Mouse (Mus musculus): ENCODE data around the gene Clca1. TPM values are rescaled to one million over a fixed set of nuclear protein-coding genes. Genes with fewer than 3 reads are reported as not detected.
"Not testable (repeated sequence)": the region's sequence is repeated elsewhere in the genome, so short reads cannot be mapped to it uniquely, and the experiment has no call there.

Clca1 gene
- 0.13 and 0.14 TPM in 2 replicates for polyA plus RNA-seq (2012; rRNA removed)

DNA sequence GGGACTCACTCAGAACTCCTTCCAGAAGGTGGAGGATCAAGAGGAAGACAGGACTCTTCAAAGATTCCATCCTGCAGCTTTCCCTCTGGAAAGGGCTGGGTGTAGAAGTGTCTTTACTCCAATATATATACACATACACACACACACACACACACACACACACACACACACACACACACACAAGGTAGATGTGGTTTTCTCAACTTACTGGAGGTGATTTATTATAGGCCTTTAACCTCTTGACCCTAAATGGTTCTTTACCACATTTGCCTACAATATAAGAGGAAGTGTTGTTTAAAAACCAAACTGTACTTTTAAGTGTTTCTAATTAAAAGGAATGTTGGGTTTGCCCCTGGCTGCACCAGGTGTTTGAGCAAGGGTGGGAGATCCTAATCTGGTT lies at the start of gene Clca1:
Gene Clca1, minus strand, starts transcription at position 101 of the 400 bp plus-strand sequence.
- no peaks in the 10 kb centered on the region for H3K27me3 ChIP-seq (ENCODE audit: control insufficient read depth, insufficient read depth, low read length)

GRCm38 (mm10) chr3:145080904-145081303 lies 48.3 kb upstream of the Clca1 start:
- H3K27ac ChIP-seq (ENCODE audit: control insufficient read depth, insufficient read depth, low read depth, low read length) = no peak overlapping the region
- H3K4me1 ChIP-seq (ENCODE audit: control insufficient read depth, insufficient read depth, low read length) = no peaks in the 10 kb centered on the region
- H3K36me3 ChIP-seq (ENCODE audit: control insufficient read depth, insufficient read depth, low read length) = no peaks in the 10 kb centered on the region
- no peaks in the 10 kb centered on the region for H3K27me3 ChIP-seq (ENCODE audit: control insufficient read depth, insufficient read depth, low read length)
- TF ChIP-seq CTCF (IDR thresholded peaks at IDR 0.05; ENCODE audit: control insufficient read depth, insufficient read depth, insufficient replicate concordance, low read depth, low read length) (no peak), POLR2A (IDR thresholded peaks at IDR 0.05; ENCODE audit: control insufficient read depth, low read depth, low read length) (no peak)
- H3K4me3 ChIP-seq (ENCODE audit: control insufficient read depth, low read depth, low read length) = no peak overlapping the region

More for the DNA sequence above, at the start of gene Clca1:
- no peaks in the 10 kb centered on the region for H3K36me3 ChIP-seq (ENCODE audit: control insufficient read depth, insufficient read depth, low read length)
- no peak within 1 kb of the TSS for H3K27ac ChIP-seq (ENCODE audit: control insufficient read depth, insufficient read depth, low read depth, low read length)
- no peaks in the 10 kb centered on the region for H3K4me1 ChIP-seq (ENCODE audit: control insufficient read depth, insufficient read depth, low read length)
- TF ChIP-seq POLR2A (IDR thresholded peaks at IDR 0.05; ENCODE audit: control insufficient read depth, low read depth, low read length) (no peak), CTCF (IDR thresholded peaks at IDR 0.05; ENCODE audit: control insufficient read depth, insufficient read depth, insufficient replicate concordance, low read depth, low read length) (no peak)
- H3K4me3 ChIP-seq (ENCODE audit: control insufficient read depth, low read depth, low read length) = no peak within 1 kb of the TSS

DNA sequence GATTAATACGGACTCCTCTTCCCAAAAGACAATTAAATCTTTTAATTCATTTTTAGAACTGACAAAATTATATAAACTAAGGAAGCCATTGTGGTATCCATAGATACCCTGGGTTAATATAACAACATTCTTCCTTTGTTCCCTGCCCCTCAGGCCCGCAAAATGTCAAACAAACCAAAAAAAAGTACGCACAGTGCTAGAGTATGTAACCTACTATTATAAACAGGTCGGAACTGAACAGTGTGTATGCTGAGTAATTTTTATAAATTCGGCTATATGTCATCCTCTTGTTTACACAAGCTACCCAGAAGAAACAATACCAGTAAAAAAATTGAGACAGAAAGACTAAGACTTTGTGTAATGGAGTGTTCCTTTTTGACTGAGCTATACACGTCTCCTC lies 45.8 kb upstream of the Clca1 start:
- Histone ChIP-seq H3K4me1 (ENCODE audit: control insufficient read depth, insufficient read depth, low read length) (no peaks in the 10 kb centered on the region), H3K36me3 (ENCODE audit: control insufficient read depth, insufficient read depth, low read length) (no peaks in the 10 kb centered on the region), H3K27me3 (ENCODE audit: control insufficient read depth, insufficient read depth, low read length) (no peaks in the 10 kb centered on the region), H3K4me3 (ENCODE audit: control insufficient read depth, low read depth, low read length) (no peak overlapping the region), H3K27ac (ENCODE audit: control insufficient read depth, insufficient read depth, low read depth, low read length) (no peak overlapping the region)
- TF ChIP-seq CTCF (IDR thresholded peaks at IDR 0.05; ENCODE audit: control insufficient read depth, insufficient read depth, insufficient replicate concordance, low read depth, low read length) = no peak
- no peak for TF ChIP-seq POLR2A (IDR thresholded peaks at IDR 0.05; ENCODE audit: control insufficient read depth, low read depth, low read length)

GRCm38 (mm10) chr3:145072339-145072738 lies 39.8 kb upstream of the Clca1 start:
- Histone ChIP-seq H3K4me3 (ENCODE audit: control insufficient read depth, low read depth, low read length) (no peak overlapping the region), H3K36me3 (ENCODE audit: control insufficient read depth, insufficient read depth, low read length) (no peaks in the 10 kb centered on the region), H3K27me3 (ENCODE audit: control insufficient read depth, insufficient read depth, low read length) (no peaks in the 10 kb centered on the region), H3K27ac (ENCODE audit: control insufficient read depth, insufficient read depth, low read depth, low read length) (no peak overlapping the region), H3K4me1 (ENCODE audit: control insufficient read depth, insufficient read depth, low read length) (no peaks in the 10 kb centered on the region)
- no peak for TF ChIP-seq CTCF (IDR thresholded peaks at IDR 0.05; ENCODE audit: control insufficient read depth, insufficient read depth, insufficient replicate concordance, low read depth, low read length)
- no peak for TF ChIP-seq POLR2A (IDR thresholded peaks at IDR 0.05; ENCODE audit: control insufficient read depth, low read depth, low read length)

DNA sequence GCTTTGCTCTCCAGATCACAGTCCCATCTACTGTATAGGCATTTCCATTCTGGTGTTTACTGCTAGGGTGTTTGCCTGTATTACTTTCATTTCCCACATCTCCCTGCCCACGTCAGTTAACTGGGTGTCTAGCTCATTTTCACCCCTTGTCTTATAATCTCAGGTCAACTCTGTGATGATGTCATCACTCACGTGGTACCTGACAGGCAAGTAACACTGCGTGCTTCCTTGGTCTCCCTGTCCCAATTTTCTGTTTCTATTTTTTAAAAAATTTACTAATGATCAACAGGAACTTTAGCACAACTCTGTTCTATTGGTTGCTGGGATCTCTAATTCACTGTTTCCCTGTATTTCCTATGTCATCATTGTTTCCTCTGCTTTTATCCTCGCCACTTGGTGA lies 36.4 kb upstream of the Clca1 start:
- Histone ChIP-seq H3K27ac (ENCODE audit: control insufficient read depth, insufficient read depth, low read depth, low read length) (no peak overlapping the region), H3K27me3 (ENCODE audit: control insufficient read depth, insufficient read depth, low read length) (no peaks in the 10 kb centered on the region), H3K4me1 (ENCODE audit: control insufficient read depth, insufficient read depth, low read length) (no peaks in the 10 kb centered on the region), H3K36me3 (ENCODE audit: control insufficient read depth, insufficient read depth, low read length) (no peaks in the 10 kb centered on the region), H3K4me3 (ENCODE audit: control insufficient read depth, low read depth, low read length) (no peak overlapping the region)
- TF ChIP-seq POLR2A (IDR thresholded peaks at IDR 0.05; ENCODE audit: control insufficient read depth, low read depth, low read length) = no peak
- no peak for TF ChIP-seq CTCF (IDR thresholded peaks at IDR 0.05; ENCODE audit: control insufficient read depth, insufficient read depth, insufficient replicate concordance, low read depth, low read length)

- not testable (repeated sequence) for H3K27ac ChIP-seq (ENCODE audit: control insufficient read depth, insufficient read depth, low read depth, low read length); H3K36me3 ChIP-seq (ENCODE audit: control insufficient read depth, insufficient read depth, low read length); H3K27me3 ChIP-seq (ENCODE audit: control insufficient read depth, insufficient read depth, low read length); H3K4me3 ChIP-seq (ENCODE audit: control insufficient read depth, low read depth, low read length); H3K4me1 ChIP-seq (ENCODE audit: control insufficient read depth, insufficient read depth, low read length)
Observed at GRCm38 (mm10) chr3:145055138-145055537, 22.6 kb upstream of the Clca1 start.

DNA sequence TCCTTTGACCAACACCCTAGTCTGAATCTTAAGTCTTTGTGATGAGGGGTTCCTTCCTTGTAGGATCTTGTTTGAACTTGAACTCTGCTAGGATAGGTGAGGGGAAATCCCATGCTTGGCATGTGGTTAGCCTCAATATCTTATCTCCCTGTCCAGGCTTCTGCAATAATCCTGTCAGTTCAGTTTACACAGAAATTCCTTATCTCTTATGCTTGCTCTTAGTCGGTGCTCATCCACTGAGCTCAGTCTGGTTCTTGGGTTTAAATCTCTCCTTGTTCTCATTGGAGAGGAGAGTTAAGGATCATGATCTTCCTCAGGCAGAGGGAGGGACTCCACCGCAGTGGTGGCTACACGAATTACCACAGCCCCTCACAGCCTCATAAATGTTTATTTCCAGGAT lies 17.2 kb upstream of the Clca1 start:
- Histone ChIP-seq H3K27ac (ENCODE audit: control insufficient read depth, insufficient read depth, low read depth, low read length) (no peak overlapping the region), H3K4me1 (ENCODE audit: control insufficient read depth, insufficient read depth, low read length) (no peaks in the 10 kb centered on the region), H3K36me3 (ENCODE audit: control insufficient read depth, insufficient read depth, low read length) (no peaks in the 10 kb centered on the region), H3K27me3 (ENCODE audit: control insufficient read depth, insufficient read depth, low read length) (no peaks in the 10 kb centered on the region), H3K4me3 (ENCODE audit: control insufficient read depth, low read depth, low read length) (no peak overlapping the region)
- no peak for TF ChIP-seq CTCF (IDR thresholded peaks at IDR 0.05; ENCODE audit: control insufficient read depth, insufficient read depth, insufficient replicate concordance, low read depth, low read length)
- no peak for TF ChIP-seq POLR2A (IDR thresholded peaks at IDR 0.05; ENCODE audit: control insufficient read depth, low read depth, low read length)

- Histone ChIP-seq H3K27me3 (ENCODE audit: control insufficient read depth, insufficient read depth, low read length) (no peaks in the 10 kb centered on the region), H3K36me3 (ENCODE audit: control insufficient read depth, insufficient read depth, low read length) (no peaks in the 10 kb centered on the region), H3K27ac (ENCODE audit: control insufficient read depth, insufficient read depth, low read depth, low read length) (no peak overlapping the region), H3K4me3 (ENCODE audit: control insufficient read depth, low read depth, low read length) (no peak overlapping the region), H3K4me1 (ENCODE audit: control insufficient read depth, insufficient read depth, low read length) (no peaks in the 10 kb centered on the region)
- no peak for TF ChIP-seq CTCF (IDR thresholded peaks at IDR 0.05; ENCODE audit: control insufficient read depth, insufficient read depth, insufficient replicate concordance, low read depth, low read length)
- no peak for TF ChIP-seq POLR2A (IDR thresholded peaks at IDR 0.05; ENCODE audit: control insufficient read depth, low read depth, low read length)
Observed at GRCm38 (mm10) chr3:145038813-145039212, 6.2 kb upstream of the Clca1 start.
